Mouse (Mus musculus) stomach, embryonic 15.5 days (tissue): ENCODE results near the gene Hoxc13. TPM values are rescaled to one million over a fixed set of nuclear protein-coding genes. Genes with fewer than 3 reads are reported as not detected.
A peak's percentile ranks its signal among the peaks of the same experiment; 100 is the strongest.

Experiments
- ATAC-seq: fragments of 200-750 bp; cut with Nextera tagmentation; 2 replicates; pipeline ENCODE4 v1.8.0; 2017; ENCODE audit warnings: low read depth, moderate number of reproducible peaks, moderate TSS enrichment; ENCODE audit not compliant: insufficient read depth, low FRiP score
- H3K27ac ChIP-seq: fragments of 300-500 bp; sonication (generic); 2 replicates; pipeline ENCODE4 v1.5.1; 2015; ENCODE audit warnings: mild to moderate bottlenecking, inconsistent platforms
- H3K27me3 ChIP-seq: fragments of 300-500 bp; sonication (generic); replicated peaks from 2 replicates; pipeline ENCODE4 v1.6.1; 2015; ENCODE audit warnings: inconsistent platforms
- H3K36me3 ChIP-seq: fragments of 300-500 bp; sonication (generic); 2 replicates; pipeline ENCODE4 v1.6.1; 2015; ENCODE audit warnings: inconsistent platforms
- H3K4me1 ChIP-seq: fragments of 300-500 bp; sonication (generic); 2 replicates; pipeline ENCODE4 v1.6.1; 2015; ENCODE audit warnings: inconsistent platforms
- H3K4me2 ChIP-seq: fragments of 300-500 bp; sonication (generic); 2 replicates; pipeline ENCODE4 v1.6.1; 2015; ENCODE audit warnings: mild to moderate bottlenecking, inconsistent platforms
- H3K4me3 ChIP-seq: fragments of 300-500 bp; sonication (generic); replicated peaks from 2 replicates; pipeline ENCODE4 v1.5.1; 2015; ENCODE audit warnings: inconsistent platforms
- H3K9ac ChIP-seq: fragments of 300-500 bp; sonication (generic); 2 replicates; pipeline ENCODE4 v1.6.1; 2015; ENCODE audit warnings: inconsistent platforms
- H3K9me3 ChIP-seq: fragments of 300-500 bp; sonication (generic); 2 replicates; pipeline ENCODE4 v1.6.1; 2016; ENCODE audit warnings: inconsistent platforms
- WGBS: fragments of 180-500 bp; shearing (Covaris S2); methylation state at CpG from one replicate; pipeline ENCODE4 v1.1.7; 2015; 5-methylcytosine and 5-hydroxymethylcytosine counted together
- polyA plus RNA-seq: library from polyadenylated mRNA; unstranded; fragments of >200 nt; fragmentation: Nextera tagmentation; extraction: Ambion mirVana; gene quantifications from 2 replicates; pipeline ENCODE4 v1.2.1, GENCODE M21; 2015

Gene Hoxc13
- polyA plus RNA-seq, 1 experiment from 2014 or later = not detected

DNA sequence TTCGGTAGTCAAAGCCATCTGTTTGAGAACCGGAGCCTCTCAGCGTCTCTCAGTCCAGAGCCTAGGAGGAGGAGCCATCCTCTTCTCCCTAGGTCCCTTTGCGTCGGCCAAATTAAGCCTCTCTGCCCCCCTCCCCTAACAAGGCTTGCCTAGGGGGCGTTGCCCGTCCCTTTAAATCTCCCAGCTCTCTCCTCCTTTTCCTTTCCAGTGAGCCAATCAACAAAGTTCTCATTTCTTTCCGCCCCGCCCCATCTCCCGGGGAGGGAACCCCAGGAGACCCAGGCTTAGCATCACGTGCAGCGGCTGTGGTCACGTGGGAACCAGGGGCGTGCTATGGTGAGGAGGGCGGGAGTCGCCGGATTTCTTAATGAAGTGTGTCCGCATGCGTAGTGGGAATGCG lies 284 bp upstream of the Hoxc13 start:
- WGBS = 2% methylated on average over 20 of the region's 20 CpGs
- H3K4me2 ChIP-seq = peak overlapping the region; percentile 37
- H3K36me3 ChIP-seq = no peaks in the 10 kb centered on the region
- H3K4me1 ChIP-seq = peaks cover 15% of the 10 kb centered on the region; the same call in 1 of the 2 replicates
- no peak for ATAC-seq
- no peaks in the 10 kb centered on the region for H3K9me3 ChIP-seq
- H3K27ac ChIP-seq = no peak overlapping the region
- peaks cover 96% of the 10 kb centered on the region for H3K27me3 ChIP-seq
- no peak overlapping the region for H3K9ac ChIP-seq
- H3K4me3 ChIP-seq = peak overlapping the region; percentile 20

DNA sequence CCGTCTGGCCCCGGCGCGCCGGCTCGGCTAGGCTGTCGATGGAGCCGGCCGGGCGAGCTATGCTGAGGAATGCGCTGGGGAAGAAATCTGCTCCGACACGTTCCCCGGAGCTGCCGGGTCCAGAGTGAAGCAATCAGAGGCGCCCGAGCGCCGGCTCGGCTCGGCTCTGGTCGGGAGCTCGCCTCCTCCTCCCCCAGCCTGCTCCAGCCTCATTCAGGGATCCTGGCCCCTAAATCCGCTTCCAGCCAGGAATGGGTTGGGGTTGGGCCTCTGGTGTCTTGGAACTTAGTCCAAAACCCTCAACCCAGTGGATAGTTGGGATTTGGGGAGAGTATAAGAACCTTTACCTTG lies 1.1 kb downstream of the Hoxc13 start:
- ATAC-seq = no peak; the same call in 1 of the 2 replicates
- no peaks in the 10 kb centered on the region for H3K36me3 ChIP-seq
- H3K4me3 ChIP-seq = 0 out of 2 replicates have a peak overlapping the region, but pooled peaks have one; percentile 6
- peaks cover 94% of the 10 kb centered on the region for H3K27me3 ChIP-seq
- H3K27ac ChIP-seq = no peak overlapping the region
- under 1% methylated on average over 24 of the region's 24 CpGs for WGBS
- H3K4me1 ChIP-seq = peaks cover 15% of the 10 kb centered on the region; the same call in 1 of the 2 replicates
- H3K4me2 ChIP-seq = no peak overlapping the region
- no peak overlapping the region for H3K9ac ChIP-seq
- H3K9me3 ChIP-seq = no peaks in the 10 kb centered on the region

DNA sequence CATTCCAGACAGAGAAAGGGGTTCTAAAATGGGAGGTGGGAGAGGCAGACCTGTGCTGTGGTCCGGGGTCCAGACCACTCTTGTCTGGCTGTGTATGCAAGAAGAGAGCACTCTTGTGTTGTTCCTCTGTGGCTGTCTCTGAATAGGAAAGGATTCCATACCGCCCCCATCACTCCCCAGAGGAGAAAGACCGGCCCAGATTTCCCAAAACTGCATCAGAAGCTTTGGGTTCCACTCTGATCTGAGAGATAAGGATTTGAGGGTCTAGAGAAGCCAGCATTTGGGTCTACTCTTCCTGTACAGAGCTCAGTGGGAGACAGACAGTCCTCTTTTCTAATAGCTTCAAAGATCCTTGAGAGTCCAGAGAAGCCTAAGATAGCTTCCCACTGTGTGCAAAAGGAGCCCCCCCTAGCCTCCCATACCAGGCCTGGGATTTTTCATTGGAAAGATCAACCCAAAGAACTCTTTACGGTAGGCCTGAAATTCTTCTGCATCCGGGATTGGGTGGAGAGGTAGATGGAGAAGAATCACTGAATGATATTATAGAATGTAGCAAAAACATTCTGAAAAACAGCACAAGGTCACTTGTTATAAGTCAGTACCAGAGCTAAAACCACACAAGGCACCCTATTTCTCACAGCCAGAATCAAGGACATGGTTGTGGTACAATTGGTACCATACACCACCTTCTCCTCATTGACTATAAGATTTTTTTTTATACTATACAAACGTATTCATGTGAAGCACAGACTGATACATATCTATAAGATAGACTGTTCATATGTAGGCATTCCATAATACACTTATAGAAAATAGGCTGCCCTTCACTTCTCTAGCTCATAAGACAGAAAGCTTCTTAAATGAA lies 2.0 kb downstream of the Hoxc13 start:
- no peak overlapping the region for H3K27ac ChIP-seq
- no peak overlapping the region for H3K4me3 ChIP-seq
- WGBS = 16% methylated on average over 6 of the region's 6 CpGs
- no peak overlapping the region for H3K4me2 ChIP-seq
- no peak for ATAC-seq
- peaks cover 15% of the 10 kb centered on the region; the same call in 1 of the 2 replicates for H3K4me1 ChIP-seq
- H3K9ac ChIP-seq = no peak overlapping the region
- H3K36me3 ChIP-seq = no peaks in the 10 kb centered on the region
- H3K27me3 ChIP-seq = peaks cover 94% of the 10 kb centered on the region
- no peaks in the 10 kb centered on the region for H3K9me3 ChIP-seq

DNA sequence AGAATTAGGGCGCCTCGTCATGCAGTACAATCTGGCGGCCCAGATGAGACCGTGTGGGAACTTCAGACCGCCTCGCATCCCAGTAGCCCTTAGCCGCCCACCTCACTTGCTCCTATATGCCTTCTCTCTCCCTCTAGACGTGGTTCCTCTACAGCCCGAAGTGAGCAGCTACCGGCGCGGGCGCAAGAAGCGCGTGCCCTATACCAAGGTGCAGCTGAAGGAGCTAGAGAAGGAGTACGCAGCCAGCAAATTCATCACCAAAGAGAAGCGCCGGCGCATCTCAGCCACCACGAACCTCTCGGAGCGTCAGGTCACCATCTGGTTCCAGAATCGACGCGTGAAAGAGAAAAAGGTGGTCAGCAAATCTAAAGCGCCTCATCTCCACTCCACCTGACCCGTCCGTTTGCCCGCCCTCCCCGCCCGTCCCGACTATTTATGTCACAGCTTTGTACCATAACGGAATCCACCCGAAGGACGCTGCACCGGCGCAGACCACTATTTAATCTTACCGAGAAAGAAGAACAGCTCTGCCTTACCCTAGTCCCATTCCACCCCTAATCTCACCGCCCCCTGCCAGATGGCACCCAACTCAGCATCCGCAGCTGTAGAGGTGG lies 6.2 kb downstream of the Hoxc13 start:
- H3K4me1 ChIP-seq = no peaks in the 10 kb centered on the region
- 1% methylated on average over 40 of the region's 40 CpGs for WGBS
- H3K27ac ChIP-seq = no peak overlapping the region
- H3K4me2 ChIP-seq = no peak overlapping the region
- no peaks in the 10 kb centered on the region for H3K9me3 ChIP-seq
- ATAC-seq = no peak
- H3K36me3 ChIP-seq = no peaks in the 10 kb centered on the region
- H3K9ac ChIP-seq = no peak overlapping the region
- peaks cover 95% of the 10 kb centered on the region for H3K27me3 ChIP-seq
- no peak overlapping the region for H3K4me3 ChIP-seq

DNA sequence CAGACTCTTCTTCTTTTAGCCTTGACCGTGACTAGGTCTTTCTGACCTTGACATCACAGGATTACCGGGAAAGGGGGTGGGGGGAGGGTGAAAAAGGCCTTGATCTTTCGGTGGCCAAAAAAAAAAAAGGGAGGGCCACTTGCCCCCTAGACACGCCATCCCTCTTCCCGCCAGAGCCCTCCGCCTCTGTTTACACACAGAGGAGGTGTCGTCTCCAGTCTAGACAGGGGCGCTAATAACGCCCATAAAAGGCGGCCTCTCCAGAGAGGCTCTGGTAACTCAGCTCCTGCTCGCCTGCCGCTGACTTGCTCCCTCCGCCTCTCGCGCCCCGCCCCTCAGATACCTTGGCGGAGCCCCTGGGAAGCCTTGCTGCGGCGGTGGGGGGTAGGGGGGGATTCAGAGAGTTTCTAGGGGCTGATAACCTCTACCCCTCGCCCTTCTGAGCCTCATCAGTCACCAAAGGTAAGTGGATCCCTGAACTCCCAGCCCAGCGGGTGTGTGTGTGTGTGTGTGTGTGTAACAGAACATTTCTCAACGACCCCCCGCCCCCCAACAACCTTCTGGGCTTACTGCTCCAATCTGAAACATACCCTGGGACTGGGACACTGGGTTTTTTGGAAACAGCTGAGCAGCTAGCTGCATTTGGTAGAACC lies 10.9 kb downstream of the Hoxc13 start:
- no peak overlapping the region for H3K4me3 ChIP-seq
- H3K9me3 ChIP-seq = no peaks in the 10 kb centered on the region
- H3K9ac ChIP-seq = no peak overlapping the region
- 1% methylated on average over 23 of the region's 23 CpGs for WGBS
- no peaks in the 10 kb centered on the region for H3K4me1 ChIP-seq
- peaks cover 100% of the 10 kb centered on the region for H3K27me3 ChIP-seq
- H3K4me2 ChIP-seq = no peak overlapping the region
- H3K27ac ChIP-seq = no peak overlapping the region
- ATAC-seq = no peak
- H3K36me3 ChIP-seq = no peaks in the 10 kb centered on the region

DNA sequence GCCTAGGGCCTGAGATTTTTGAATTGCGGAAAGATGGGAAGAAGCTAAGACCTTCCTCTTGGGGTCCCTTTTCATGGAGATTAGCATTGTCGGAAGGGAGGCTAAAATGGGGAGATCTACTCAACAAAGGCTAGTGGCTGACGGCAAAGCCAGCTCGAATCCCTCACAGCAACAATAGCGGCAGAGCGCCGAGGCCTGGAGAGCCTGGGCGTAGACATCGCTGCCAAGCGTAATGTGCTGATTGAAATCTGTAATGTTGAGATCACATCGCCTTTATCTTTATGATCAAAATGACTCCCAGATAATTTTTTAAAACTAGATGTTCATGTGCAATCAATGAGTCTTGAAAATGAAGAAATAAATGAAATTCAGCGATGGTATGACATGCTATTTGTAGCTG lies 13.5 kb downstream of the Hoxc13 start:
- no peak for ATAC-seq
- peaks cover 3% of the 10 kb centered on the region; the same call in 1 of the 2 replicates for H3K4me1 ChIP-seq
- WGBS = 4% methylated on average over 12 of the region's 12 CpGs

DNA sequence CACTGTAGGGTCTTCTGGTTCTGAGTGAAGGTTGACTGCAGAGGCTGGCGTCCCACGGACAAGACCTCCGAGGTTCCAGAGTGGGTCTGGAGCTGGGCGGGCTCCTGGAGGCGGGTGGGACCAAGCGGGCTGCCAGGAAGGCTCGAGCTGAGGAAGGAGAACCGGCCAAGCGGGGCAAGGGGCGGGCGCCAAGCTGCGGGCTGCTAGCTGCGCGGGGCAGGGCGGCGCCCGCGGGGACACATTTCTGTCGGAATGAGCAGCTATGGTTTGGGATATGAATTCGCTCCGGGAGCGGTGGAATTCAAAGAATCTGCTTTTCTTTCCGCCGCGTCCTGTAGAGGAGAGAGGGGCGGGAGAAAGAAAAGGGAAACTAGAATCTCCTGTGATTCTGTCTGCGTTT lies 14.0 kb downstream of the Hoxc13 start:
- peaks cover 3% of the 10 kb centered on the region; the same call in 1 of the 2 replicates for H3K4me1 ChIP-seq
- no peak overlapping the region for H3K27ac ChIP-seq
- no peaks in the 10 kb centered on the region for H3K36me3 ChIP-seq
- H3K9ac ChIP-seq = no peak overlapping the region
- no peak overlapping the region for H3K4me2 ChIP-seq
- H3K9me3 ChIP-seq = no peaks in the 10 kb centered on the region
- H3K27me3 ChIP-seq = peaks cover 99% of the 10 kb centered on the region
- under 1% methylated on average over 27 of the region's 27 CpGs for WGBS
- H3K4me3 ChIP-seq = peak overlapping the region; percentile 3; the same call in 1 of the 2 replicates
- no peak for ATAC-seq

More for the DNA sequence above, 13.5 kb downstream of the Hoxc13 start:
- H3K36me3 ChIP-seq = no peaks in the 10 kb centered on the region
- no peak overlapping the region for H3K9ac ChIP-seq
- H3K9me3 ChIP-seq = no peaks in the 10 kb centered on the region
- H3K27me3 ChIP-seq = peaks cover 99% of the 10 kb centered on the region
- no peak overlapping the region for H3K27ac ChIP-seq
- no peak overlapping the region for H3K4me3 ChIP-seq
- H3K4me2 ChIP-seq = no peak overlapping the region

DNA sequence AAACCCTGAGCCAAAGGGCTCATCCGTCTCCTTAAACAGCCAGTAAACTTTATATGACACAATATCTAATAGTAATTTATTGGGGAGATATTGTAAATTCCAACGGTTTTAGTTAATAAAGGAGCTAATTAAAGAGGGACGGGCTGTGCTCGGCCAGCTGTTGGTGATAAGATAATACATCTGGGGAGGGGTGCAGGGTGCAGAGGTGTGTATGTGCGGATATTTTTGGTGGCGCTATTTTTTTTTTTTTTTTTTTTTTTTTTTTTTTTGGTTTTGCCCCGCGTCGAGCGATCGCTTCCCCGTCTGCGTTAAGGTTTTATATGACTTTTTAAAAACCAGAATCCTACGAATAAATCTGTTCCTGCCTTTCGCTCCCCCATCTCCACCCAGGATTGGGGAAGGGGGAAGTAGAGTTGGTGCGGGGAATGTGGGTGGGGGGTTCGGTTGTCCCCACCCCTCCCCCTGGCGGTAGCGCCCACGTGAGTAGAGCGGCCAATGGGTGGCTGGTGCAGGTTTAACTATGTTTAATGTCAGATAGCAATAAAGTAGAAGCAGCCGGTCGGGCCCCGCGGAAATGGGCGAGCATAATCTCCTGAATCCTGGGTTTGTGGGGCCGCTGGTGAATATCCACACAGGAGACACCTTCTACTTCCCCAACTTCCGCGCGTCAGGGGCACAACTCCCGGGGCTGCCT lies 15.5 kb downstream of the Hoxc13 start, which contains the start of gene Hoxc12:
Gene Hoxc12 (plus strand): TSS at position 479 of the 694 bp plus-strand sequence.
- ATAC-seq = no peak
- Histone ChIP-seq H3K27ac (no peak within 1 kb of the TSS), H3K27me3 (peaks cover 99% of the 10 kb centered on the region), H3K4me3 (no peak within 1 kb of the TSS), H3K9ac (no peak within 1 kb of the TSS), H3K4me1 (peaks cover 3% of the 10 kb centered on the region; the same call in 1 of the 2 replicates), H3K36me3 (no peaks in the 10 kb centered on the region), H3K4me2 (no peak within 1 kb of the TSS), H3K9me3 (no peaks in the 10 kb centered on the region)
- 1% methylated on average over 31 of the region's 31 CpGs for WGBS

DNA sequence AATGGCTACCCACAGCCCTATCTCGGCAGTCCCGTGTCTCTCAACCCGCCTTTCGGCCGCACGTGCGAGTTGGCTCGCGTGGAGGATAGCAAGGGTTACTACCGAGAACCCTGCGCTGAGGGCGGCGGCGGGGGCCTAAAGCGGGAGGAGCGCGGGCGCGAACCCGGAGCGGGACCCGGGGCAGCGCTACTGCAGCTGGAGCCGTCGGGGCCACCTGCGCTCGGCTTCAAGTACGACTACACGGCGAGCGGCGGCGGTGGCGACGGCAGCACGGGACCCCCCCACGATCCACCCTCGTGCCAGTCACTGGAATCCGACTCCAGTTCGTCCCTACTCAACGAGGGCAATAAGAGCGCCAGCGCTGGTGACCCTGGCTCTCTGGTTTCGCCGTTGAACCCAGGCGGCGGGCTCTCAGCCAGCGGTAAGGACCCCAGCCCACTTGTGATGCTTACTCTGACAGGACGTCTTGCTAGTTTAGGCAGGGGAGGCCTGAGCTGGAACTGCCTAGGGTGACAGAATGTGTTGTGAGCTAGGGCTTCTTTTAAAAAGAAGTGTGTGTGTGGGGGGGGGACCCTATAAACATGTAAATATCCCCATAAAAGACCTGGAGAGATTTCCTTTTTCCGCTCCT lies 16.2 kb downstream of the Hoxc13 start:
- Histone ChIP-seq H3K27me3 (peaks cover 99% of the 10 kb centered on the region), H3K27ac (no peak overlapping the region), H3K9ac (no peak overlapping the region), H3K4me1 (peaks cover 3% of the 10 kb centered on the region; the same call in 1 of the 2 replicates), H3K4me2 (no peak overlapping the region), H3K36me3 (no peaks in the 10 kb centered on the region), H3K4me3 (no peak overlapping the region), H3K9me3 (no peaks in the 10 kb centered on the region)
- no peak for ATAC-seq
- under 1% methylated on average over 50 of the region's 50 CpGs for WGBS

DNA sequence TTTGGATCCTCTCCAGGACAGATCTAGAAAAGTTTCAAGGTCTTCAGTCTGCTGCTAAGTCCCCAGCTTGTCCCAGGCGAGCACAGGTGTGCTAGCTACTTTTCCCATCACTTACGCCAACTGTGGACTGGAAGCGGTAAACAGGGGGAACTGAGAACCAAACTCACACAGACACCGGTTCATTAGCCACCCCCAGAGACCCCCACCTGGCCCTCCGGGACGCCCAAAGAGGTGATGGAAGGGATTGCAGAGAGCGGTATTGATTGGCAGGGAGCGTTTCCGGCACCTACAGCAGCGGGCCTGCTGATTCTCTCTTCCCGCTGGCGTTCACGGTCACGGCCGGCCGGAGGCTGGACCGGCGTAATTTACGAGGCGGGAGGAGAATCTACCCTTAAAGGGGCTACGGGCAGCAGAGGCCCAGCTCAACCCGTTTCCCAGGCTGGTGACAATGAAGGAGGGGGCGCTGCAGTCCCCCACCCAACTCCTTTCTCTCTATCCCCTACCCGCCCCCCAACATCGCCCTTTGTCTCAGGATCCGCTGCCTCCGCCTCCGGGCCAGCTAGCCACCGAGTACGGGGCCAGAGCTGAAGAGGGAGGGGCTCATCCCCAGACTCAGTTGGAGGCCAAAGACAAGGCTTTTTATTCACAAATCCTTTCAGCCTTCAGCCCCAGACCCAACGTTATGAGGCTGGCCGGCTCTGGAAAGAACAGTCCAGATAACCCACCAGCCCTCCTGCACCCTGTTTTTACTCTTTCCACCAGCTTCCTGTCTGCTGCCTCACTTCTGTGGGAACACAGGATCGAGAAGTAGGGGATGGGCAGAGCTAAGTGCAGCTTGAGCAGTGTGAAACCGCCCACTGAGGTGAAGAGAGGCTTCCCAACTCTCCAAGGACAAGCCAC lies 18.6 kb downstream of the Hoxc13 start:
- H3K27me3 ChIP-seq = peaks cover 98% of the 10 kb centered on the region
- WGBS = under 1% methylated on average over 34 of the region's 34 CpGs
- H3K4me1 ChIP-seq = peaks cover 3% of the 10 kb centered on the region; the same call in 1 of the 2 replicates
- H3K9ac ChIP-seq = no peak overlapping the region
- no peak overlapping the region for H3K27ac ChIP-seq
- no peak overlapping the region for H3K4me2 ChIP-seq
- H3K9me3 ChIP-seq = no peaks in the 10 kb centered on the region
- ATAC-seq = no peak
- no peaks in the 10 kb centered on the region for H3K36me3 ChIP-seq
- H3K4me3 ChIP-seq = no peak overlapping the region
